Mouse (Mus musculus) liver, postnatal 0 days (tissue): Measurements from ENCODE around the gene Eif4g3. TPM values are rescaled to one million over a fixed set of nuclear protein-coding genes. Genes with fewer than 3 reads are reported as not detected.

Experiments used
- ATAC-seq: fragments of 200-750 bp; cut with Nextera tagmentation; 2 replicates; pipeline ENCODE4 v1.8.0; 2017; ENCODE audit warnings: mild to moderate bottlenecking, moderate library complexity
- DNase-seq: peaks from one replicate; pipeline ENCODE4 v3.0.0-alpha.2; 2016
- H3K27ac ChIP-seq: fragments of 300-500 bp; sonication (generic); 2 replicates; pipeline ENCODE4 v1.5.1; 2014; ENCODE audit warnings: antibody characterized with exemption, moderate library complexity, mild to moderate bottlenecking, low read depth
- H3K27me3 ChIP-seq: fragments of 300-500 bp; sonication (generic); 2 replicates; pipeline ENCODE4 v1.6.1; 2014; ENCODE audit warnings: low read length, control low read depth, mixed read lengths; ENCODE audit not compliant: insufficient read depth
- H3K36me3 ChIP-seq: fragments of 300-500 bp; sonication (generic); replicated peaks from 2 replicates; pipeline ENCODE4 v1.6.1; 2014; ENCODE audit warnings: mild to moderate bottlenecking, control low read depth, low read length, moderate library complexity, mixed read lengths; ENCODE audit not compliant: insufficient read depth
- H3K4me1 ChIP-seq: fragments of 300-500 bp; sonication (generic); 2 replicates; pipeline ENCODE4 v1.6.1; 2014; ENCODE audit warnings: antibody characterized with exemption, mild to moderate bottlenecking, control low read depth; ENCODE audit not compliant: insufficient read depth
- H3K4me2 ChIP-seq: fragments of 300-500 bp; sonication (generic); 2 replicates; pipeline ENCODE4 v1.6.1; 2014; ENCODE audit warnings: low read depth, mild to moderate bottlenecking, low read length, moderate library complexity, mixed read lengths
- H3K4me3 ChIP-seq: fragments of 300-500 bp; sonication (generic); 2 replicates; pipeline ENCODE4 v1.5.1; 2014; ENCODE audit warnings: low read depth, low read length
- H3K9ac ChIP-seq: fragments of 300-500 bp; sonication (generic); replicated peaks from 2 replicates; pipeline ENCODE4 v1.6.1; 2014; ENCODE audit warnings: mild to moderate bottlenecking, moderate library complexity
- H3K9me3 ChIP-seq: fragments of 300-500 bp; sonication (generic); 2 replicates; pipeline ENCODE4 v1.6.1; 2016; ENCODE audit warnings: mild to moderate bottlenecking, control low read depth, low read length, mixed read lengths
- CTCF ChIP-seq: sonication (generic); IDR thresholded peaks from 2 replicates; pipeline ENCODE4 v1.5.1; 2016; ENCODE audit warnings: antibody characterized with exemption, low read depth
- EP300 ChIP-seq: IDR thresholded peaks from 2 replicates; pipeline ENCODE4 v1.6.1; 2016; ENCODE audit warnings: antibody characterized with exemption, low read depth, mild to moderate bottlenecking
- WGBS: fragments of 180-500 bp; shearing (Covaris S2); extraction: QIAGEN DNeasy Blood & Tissue Kit; methylation state at CpG from one replicate; pipeline ENCODE4 v1.1.7; 2014; ENCODE audit not compliant: insufficient replicate concordance; 5-methylcytosine and 5-hydroxymethylcytosine counted together
- polyA plus RNA-seq: library from polyadenylated mRNA; unstranded; fragments of >200 nt; fragmentation: Nextera tagmentation; extraction: Ambion mirVana; gene quantifications from 2 replicates; pipeline ENCODE4 v1.2.1, GENCODE M21; 2015

Gene Eif4g3
- polyA plus RNA-seq, 1 experiment from 2014 or later, result 5.8 TPM

GRCm38 (mm10) chr4:137994562-137995336, 1.9 kb downstream of the Eif4g3 start:
- H3K27ac ChIP-seq, result peak overlapping the region; percentile 90
- ATAC-seq (peak; percentile 17; the same call in 1 of the 2 replicates), DNase-seq (peak; percentile 45)
- H3K27me3 ChIP-seq, result peaks cover 7% of the 10 kb centered on the region; the same call in 1 of the 2 replicates
- WGBS, result 28% methylated on average over 12 of the region's 12 CpGs
- peak overlapping the region; percentile 84 for H3K4me3 ChIP-seq
- H3K4me2 ChIP-seq, result peak overlapping the region; percentile 80
- H3K36me3 ChIP-seq, result peaks cover 25% of the 10 kb centered on the region
- H3K4me1 ChIP-seq, result peaks cover 22% of the 10 kb centered on the region
- H3K9me3 ChIP-seq, result no peaks in the 10 kb centered on the region
- H3K9ac ChIP-seq, result peak overlapping the region; percentile 96
- TF ChIP-seq EP300, result no peak
- no peak for TF ChIP-seq CTCF

GRCm38 (mm10) chr4:137995399-137995798, 2.6 kb downstream of the Eif4g3 start:
- H3K4me2 ChIP-seq, result peak overlapping the region; percentile 80
- DNase-seq, result peak; percentile 40
- H3K4me3 ChIP-seq, result peak overlapping the region; percentile 84
- peak overlapping the region; percentile 90 for H3K27ac ChIP-seq
- peak; percentile 40 for ATAC-seq
- no peaks in the 10 kb centered on the region for H3K9me3 ChIP-seq
- peaks cover 7% of the 10 kb centered on the region; the same call in 1 of the 2 replicates for H3K27me3 ChIP-seq
- H3K9ac ChIP-seq, result peak overlapping the region; percentile 96
- peaks cover 22% of the 10 kb centered on the region for H3K4me1 ChIP-seq
- H3K36me3 ChIP-seq, result peaks cover 29% of the 10 kb centered on the region
- TF ChIP-seq CTCF, result no peak
- no peak for TF ChIP-seq EP300
- WGBS, result 73% methylated on average over 12 of the region's 12 CpGs

GRCm38 (mm10) chr4:137998232-137998631, 5.4 kb downstream of the Eif4g3 start:
- TF ChIP-seq EP300 (no peak), CTCF (no peak)
- Histone ChIP-seq H3K4me3 (no peak overlapping the region), H3K27ac (no peak overlapping the region), H3K9me3 (no peaks in the 10 kb centered on the region), H3K36me3 (peaks cover 33% of the 10 kb centered on the region), H3K4me2 (no peak overlapping the region), H3K27me3 (no peaks in the 10 kb centered on the region), H3K4me1 (peaks cover 15% of the 10 kb centered on the region), H3K9ac (no peak overlapping the region)
- ATAC-seq, result no peak
- 85% methylated on average over 4 of the region's 4 CpGs for WGBS
- no peak for DNase-seq

- Histone ChIP-seq H3K4me1 (peaks cover 9% of the 10 kb centered on the region), H3K4me2 (no peak overlapping the region), H3K27me3 (no peaks in the 10 kb centered on the region), H3K27ac (no peak overlapping the region), H3K36me3 (peaks cover 36% of the 10 kb centered on the region), H3K9me3 (no peaks in the 10 kb centered on the region), H3K4me3 (no peak overlapping the region), H3K9ac (no peak overlapping the region)
- 51% methylated on average over 7 of the region's 7 CpGs for WGBS
- DNase-seq (no peak), ATAC-seq (no peak)
- no peak for TF ChIP-seq CTCF
- TF ChIP-seq EP300, result no peak
Observed at GRCm38 (mm10) chr4:138000682-138001081, 7.9 kb downstream of the Eif4g3 start.

- no peak overlapping the region for H3K4me2 ChIP-seq
- no peaks in the 10 kb centered on the region; the same call in 1 of the 2 replicates for H3K4me1 ChIP-seq
- H3K9me3 ChIP-seq, result no peaks in the 10 kb centered on the region
- H3K27ac ChIP-seq, result no peak overlapping the region
- no peak overlapping the region for H3K9ac ChIP-seq
- no peaks in the 10 kb centered on the region for H3K27me3 ChIP-seq
- TF ChIP-seq CTCF, result no peak
- no peak for TF ChIP-seq EP300
- DNase-seq (no peak), ATAC-seq (peak; percentile 79)
- 83% methylated on average over 11 of the region's 11 CpGs for WGBS
- no peak overlapping the region for H3K4me3 ChIP-seq
- H3K36me3 ChIP-seq, result peaks cover 27% of the 10 kb centered on the region
Observed at GRCm38 (mm10) chr4:138003909-138004610, 11.2 kb downstream of the Eif4g3 start.

- Histone ChIP-seq H3K9ac (no peak overlapping the region), H3K9me3 (no peaks in the 10 kb centered on the region), H3K4me3 (no peak overlapping the region), H3K4me2 (no peak overlapping the region), H3K27ac (no peak overlapping the region), H3K36me3 (peaks cover 18% of the 10 kb centered on the region), H3K27me3 (no peaks in the 10 kb centered on the region), H3K4me1 (no peaks in the 10 kb centered on the region; the same call in 1 of the 2 replicates)
- 70% methylated on average over 1 of the region's 1 CpGs for WGBS
- no peak for TF ChIP-seq EP300
- TF ChIP-seq CTCF, result no peak
- DNase-seq, result no peak
- ATAC-seq, result no peak
Observed at GRCm38 (mm10) chr4:138005781-138006180, 13.0 kb downstream of the Eif4g3 start.
